Mouse (Mus musculus): ENCODE data around the gene Tnfsf13. TPM values are rescaled to one million over a fixed set of nuclear protein-coding genes. Genes with fewer than 3 reads are reported as not detected.

Gene Tnfsf13
- total RNA-seq, 1 experiment, result 8.6 TPM

GRCm38 (mm10) chr11:69663795-69664194 lies 21.8 kb downstream of the Tnfsf13 start:
- peaks cover 27% of the 10 kb centered on the region for H3K36me3 ChIP-seq (ENCODE audit: control insufficient read depth, insufficient read depth, low read length, poor library complexity, severe bottlenecking)
- H3K9ac ChIP-seq (ENCODE audit: insufficient read depth, low read depth, low read length, poor library complexity, severe bottlenecking), result peak overlapping the region; percentile 81; the same call in 1 of the 2 replicates
- DNase-seq (ENCODE audit: low read depth, low spot score), result no peak
- in situ Hi-C loops (cut with MboI; ENCODE audit: low sequenced_read_pairs in 2 of 2, unreplicated experiment in 2 of 2), result no loop called here
- peaks cover 0 to 10% of the 10 kb centered on the region in 2 experiments; a peak in 1 of 4 replicates for H3K4me1 ChIP-seq (ENCODE audit: control insufficient read depth in 2 of 2, insufficient read depth in 2 of 2, low read length in 2 of 2, poor library complexity in 1 of 2)
- no peak overlapping the region for H3K4me3 ChIP-seq (ENCODE audit: insufficient read depth in 1 of 2, low read depth in 1 of 2, low read length in 2 of 2, poor library complexity in 1 of 2, severe bottlenecking in 1 of 2)
- H3K9me3 ChIP-seq (ENCODE audit: control insufficient read depth, insufficient read depth, low read depth, low read length), result no peaks in the 10 kb centered on the region
- TF ChIP-seq CHD2 (IDR thresholded peaks at IDR 0.05; ENCODE audit: low read depth, low read length) (no peak), ZC3H11A (IDR thresholded peaks at IDR 0.05; ENCODE audit: borderline replicate concordance, low read depth, low read length) (no peak), HCFC1 (IDR thresholded peaks at IDR 0.05; ENCODE audit: borderline replicate concordance, insufficient read depth, low read length) (no peak), MAFK (IDR thresholded peaks at IDR 0.05; ENCODE audit: insufficient read depth, low read depth, low read length) (no peak), ZNF384 (IDR thresholded peaks at IDR 0.05; ENCODE audit: low read depth, low read length) (no peak)
- peak overlapping the region; percentile 96; the same call in 1 of the 2 replicates for H3K27ac ChIP-seq (ENCODE audit: insufficient read depth, low read depth, low read length, poor library complexity, severe bottlenecking)

- H3K4me1 ChIP-seq (ENCODE audit: control insufficient read depth in 2 of 2, insufficient read depth in 2 of 2, low read length in 2 of 2, poor library complexity in 1 of 2), result peaks cover 0 to 13% of the 10 kb centered on the region in 2 experiments; a peak in 1 of 4 replicates
- H3K4me3 ChIP-seq (ENCODE audit: insufficient read depth in 1 of 2, low read depth in 1 of 2, low read length in 2 of 2, poor library complexity in 1 of 2, severe bottlenecking in 1 of 2), result peak overlapping the region; percentile 85 to 87
- TF ChIP-seq MAFK (IDR thresholded peaks at IDR 0.05; ENCODE audit: insufficient read depth, low read depth, low read length), result no peak
- no peak for TF ChIP-seq ZC3H11A (IDR thresholded peaks at IDR 0.05; ENCODE audit: borderline replicate concordance, low read depth, low read length)
- no peak for TF ChIP-seq HCFC1 (IDR thresholded peaks at IDR 0.05; ENCODE audit: borderline replicate concordance, insufficient read depth, low read length)
- TF ChIP-seq CHD2 (IDR thresholded peaks at IDR 0.05; ENCODE audit: low read depth, low read length), result no peak
- no peak for TF ChIP-seq ZNF384 (IDR thresholded peaks at IDR 0.05; ENCODE audit: low read depth, low read length)
- H3K9me3 ChIP-seq (ENCODE audit: control insufficient read depth, insufficient read depth, low read depth, low read length), result no peaks in the 10 kb centered on the region
- H3K27ac ChIP-seq (ENCODE audit: insufficient read depth, low read depth, low read length, poor library complexity, severe bottlenecking), result peak overlapping the region; percentile 96
- in situ Hi-C loops (cut with MboI; ENCODE audit: low sequenced_read_pairs in 2 of 2, unreplicated experiment in 2 of 2), result no loop called here
- H3K9ac ChIP-seq (ENCODE audit: insufficient read depth, low read depth, low read length, poor library complexity, severe bottlenecking), result peak overlapping the region; percentile 81
- DNase-seq (ENCODE audit: low read depth, low spot score), result no peak
- peaks cover 27% of the 10 kb centered on the region for H3K36me3 ChIP-seq (ENCODE audit: control insufficient read depth, insufficient read depth, low read length, poor library complexity, severe bottlenecking)
Observed at GRCm38 (mm10) chr11:69662967-69663671, 22.5 kb downstream of the Tnfsf13 start.

- H3K36me3 ChIP-seq (ENCODE audit: control insufficient read depth, insufficient read depth, low read length, poor library complexity, severe bottlenecking), result peaks cover 23% of the 10 kb centered on the region
- in situ Hi-C loops (cut with MboI; ENCODE audit: low sequenced_read_pairs in 2 of 2, unreplicated experiment in 2 of 2), result no loop called here
Observed at GRCm38 (mm10) chr11:69662213-69662966, 23.2 kb downstream of the Tnfsf13 start, which contains the start of gene Mpdu1. Mpdu1 (minus strand) TSS chr11:69662642.

GRCm38 (mm10) chr11:69661221-69661881 lies 24.2 kb downstream of the Tnfsf13 start:
- TF ChIP-seq HCFC1 (IDR thresholded peaks at IDR 0.05; ENCODE audit: borderline replicate concordance, insufficient read depth, low read length) (no peak), ZNF384 (IDR thresholded peaks at IDR 0.05; ENCODE audit: low read depth, low read length) (no peak), MAFK (IDR thresholded peaks at IDR 0.05; ENCODE audit: insufficient read depth, low read depth, low read length) (no peak), CHD2 (IDR thresholded peaks at IDR 0.05; ENCODE audit: low read depth, low read length) (no peak), ZC3H11A (IDR thresholded peaks at IDR 0.05; ENCODE audit: borderline replicate concordance, low read depth, low read length) (no peak)
- peak overlapping the region; percentile 85 to 87; a peak in 3 of 4 replicates for H3K4me3 ChIP-seq (ENCODE audit: insufficient read depth in 1 of 2, low read depth in 1 of 2, low read length in 2 of 2, poor library complexity in 1 of 2, severe bottlenecking in 1 of 2)
- peaks cover 27% of the 10 kb centered on the region for H3K36me3 ChIP-seq (ENCODE audit: control insufficient read depth, insufficient read depth, low read length, poor library complexity, severe bottlenecking)
- H3K27ac ChIP-seq (ENCODE audit: insufficient read depth, low read depth, low read length, poor library complexity, severe bottlenecking), result peak overlapping the region; percentile 96; the same call in 1 of the 2 replicates
- H3K9ac ChIP-seq (ENCODE audit: insufficient read depth, low read depth, low read length, poor library complexity, severe bottlenecking), result peak overlapping the region; percentile 94
- no peak for DNase-seq (ENCODE audit: low read depth, low spot score)
- no peaks in the 10 kb centered on the region for H3K9me3 ChIP-seq (ENCODE audit: control insufficient read depth, insufficient read depth, low read depth, low read length)
- in situ Hi-C loops (cut with MboI; ENCODE audit: low sequenced_read_pairs in 2 of 2, unreplicated experiment in 2 of 2), result no loop called here
- H3K4me1 ChIP-seq (ENCODE audit: control insufficient read depth in 2 of 2, insufficient read depth in 2 of 2, low read length in 2 of 2, poor library complexity in 1 of 2), result peaks cover 3 to 15% of the 10 kb centered on the region in 2 experiments; a peak in 3 of 4 replicates

More at GRCm38 (mm10) chr11:69662213-69662966, 23.2 kb downstream of the Tnfsf13 start, which contains the start of gene Mpdu1:
- peak within 1 kb of the TSS; percentile 96 for H3K27ac ChIP-seq (ENCODE audit: insufficient read depth, low read depth, low read length, poor library complexity, severe bottlenecking)
- H3K9ac ChIP-seq (ENCODE audit: insufficient read depth, low read depth, low read length, poor library complexity, severe bottlenecking), result peak within 1 kb of the TSS; percentile 94
- TF ChIP-seq ZC3H11A (IDR thresholded peaks at IDR 0.05; ENCODE audit: borderline replicate concordance, low read depth, low read length) (no peak), ZNF384 (IDR thresholded peaks at IDR 0.05; ENCODE audit: low read depth, low read length) (peak; percentile 36; the same call in 1 of the 2 replicates), HCFC1 (IDR thresholded peaks at IDR 0.05; ENCODE audit: borderline replicate concordance, insufficient read depth, low read length) (peak; percentile 61; the same call in 1 of the 2 replicates)
- peaks cover 0 to 13% of the 10 kb centered on the region in 2 experiments; a peak in 2 of 4 replicates for H3K4me1 ChIP-seq (ENCODE audit: control insufficient read depth in 2 of 2, insufficient read depth in 2 of 2, low read length in 2 of 2, poor library complexity in 1 of 2)
- no peaks in the 10 kb centered on the region for H3K9me3 ChIP-seq (ENCODE audit: control insufficient read depth, insufficient read depth, low read depth, low read length)
- H3K4me3 ChIP-seq (ENCODE audit: insufficient read depth in 1 of 2, low read depth in 1 of 2, low read length in 2 of 2, poor library complexity in 1 of 2, severe bottlenecking in 1 of 2), result peak within 1 kb of the TSS; percentile 85 to 87
- peak; percentile 90 for DNase-seq (ENCODE audit: low read depth, low spot score)
